Mouse (Mus musculus): ENCODE measurements around the gene Ccl1.

The Ccl1 gene

GRCm38 (mm10) chr11:82305590-82305989 is at the start of gene Ccl1:
Ccl1 (minus strand) TSS chr11:82305690.
- DNase-seq (ENCODE audit: extremely low spot score, low spot score), result no peak

GRCm38 (mm10) chr11:82351039-82351438 is 45.5 kb upstream of the Ccl1 start:
- DNase-seq (ENCODE audit: extremely low spot score, low spot score), result no peak

- DNase-seq (ENCODE audit: extremely low spot score, low spot score), result no peak
Observed at GRCm38 (mm10) chr11:82340900-82341299, 35.4 kb upstream of the Ccl1 start.

GRCm38 (mm10) chr11:82340416-82340815 is 34.9 kb upstream of the Ccl1 start:
- no peak for DNase-seq (ENCODE audit: extremely low spot score, low spot score)

GRCm38 (mm10) chr11:82339921-82340401 is 34.5 kb upstream of the Ccl1 start:
- DNase-seq (ENCODE audit: extremely low spot score, low spot score), result peak; percentile 49

- peak; percentile 40 for DNase-seq (ENCODE audit: extremely low spot score, low spot score)
Observed at GRCm38 (mm10) chr11:82313153-82313552, 7.7 kb upstream of the Ccl1 start.

- no peak for DNase-seq (ENCODE audit: extremely low spot score, low spot score)
Observed at GRCm38 (mm10) chr11:82310336-82311045, 5.0 kb upstream of the Ccl1 start.

- DNase-seq (ENCODE audit: extremely low spot score, low spot score), result no peak
Observed at GRCm38 (mm10) chr11:82297895-82298294, 7.6 kb downstream of the Ccl1 start.

GRCm38 (mm10) chr11:82290841-82291240 is 14.6 kb downstream of the Ccl1 start:
- DNase-seq (ENCODE audit: extremely low spot score, low spot score), result no peak

GRCm38 (mm10) chr11:82274149-82274812 is 31.2 kb downstream of the Ccl1 start:
- DNase-seq (ENCODE audit: extremely low spot score, low spot score), result no peak

GRCm38 (mm10) chr11:82259131-82259530 is 46.4 kb downstream of the Ccl1 start:
- DNase-seq (ENCODE audit: extremely low spot score, low spot score), result no peak

GRCm38 (mm10) chr11:82255601-82256000 is 49.9 kb downstream of the Ccl1 start:
- peak; percentile 54 for DNase-seq (ENCODE audit: extremely low spot score, low spot score)

GRCm38 (mm10) chr11:82253421-82253820 is 52.1 kb downstream of the Ccl1 start:
- DNase-seq (ENCODE audit: extremely low spot score, low spot score), result no peak

GRCm38 (mm10) chr11:82251251-82251650 is 54.2 kb downstream of the Ccl1 start:
- DNase-seq (ENCODE audit: extremely low spot score, low spot score), result no peak

- no peak for DNase-seq (ENCODE audit: extremely low spot score, low spot score)
Observed at GRCm38 (mm10) chr11:82249945-82250344, 55.5 kb downstream of the Ccl1 start.

- no peak for DNase-seq (ENCODE audit: extremely low spot score, low spot score)
Observed at GRCm38 (mm10) chr11:82237439-82237838, 68.1 kb downstream of the Ccl1 start.

GRCm38 (mm10) chr11:82235551-82236207 is 69.8 kb downstream of the Ccl1 start:
- DNase-seq (ENCODE audit: extremely low spot score, low spot score), result peak; percentile 50

- no peak for DNase-seq (ENCODE audit: extremely low spot score, low spot score)
Observed at GRCm38 (mm10) chr11:82233991-82234390, 71.5 kb downstream of the Ccl1 start.

GRCm38 (mm10) chr11:82226976-82227375 is 78.5 kb downstream of the Ccl1 start:
- DNase-seq (ENCODE audit: extremely low spot score, low spot score), result no peak

- no peak for DNase-seq (ENCODE audit: extremely low spot score, low spot score)
Observed at GRCm38 (mm10) chr11:82225936-82226335, 79.6 kb downstream of the Ccl1 start.

GRCm38 (mm10) chr11:82216531-82216930 is 89.0 kb downstream of the Ccl1 start:
- DNase-seq (ENCODE audit: extremely low spot score, low spot score), result no peak

- no peak for DNase-seq (ENCODE audit: extremely low spot score, low spot score)
Observed at GRCm38 (mm10) chr11:82214405-82214804, 91.1 kb downstream of the Ccl1 start.
